Mouse (Mus musculus) intestine, embryonic 15.5 days (tissue): ENCODE results near the gene Mep1a. TPM values are rescaled to one million over a fixed set of nuclear protein-coding genes. Genes with fewer than 3 reads are reported as not detected.
"Not testable (repeated sequence)": the region's sequence is repeated elsewhere in the genome, so short reads cannot be mapped to it uniquely, and the experiment has no call there.

ENCODE experiments used
- ATAC-seq: fragments of 200-750 bp; cut with Nextera tagmentation; 2 replicates; pipeline ENCODE4 v1.8.0; 2017; ENCODE audit warnings: moderate TSS enrichment, moderate library complexity
- H3K27ac ChIP-seq: fragments of 300-500 bp; sonication (generic); 2 replicates; pipeline ENCODE4 v1.5.1; 2015; ENCODE audit warnings: mild to moderate bottlenecking, inconsistent platforms
- H3K27me3 ChIP-seq: fragments of 300-500 bp; sonication (generic); replicated peaks from 2 replicates; pipeline ENCODE4 v1.6.1; 2015; ENCODE audit warnings: inconsistent platforms
- H3K36me3 ChIP-seq: fragments of 300-500 bp; sonication (generic); 2 replicates; pipeline ENCODE4 v1.6.1; 2015; ENCODE audit warnings: inconsistent platforms
- H3K4me1 ChIP-seq: fragments of 300-500 bp; sonication (generic); replicated peaks from 2 replicates; pipeline ENCODE4 v1.6.1; 2015; ENCODE audit warnings: inconsistent platforms
- H3K4me2 ChIP-seq: fragments of 300-500 bp; sonication (generic); replicated peaks from 2 replicates; pipeline ENCODE4 v1.6.1; 2015; ENCODE audit warnings: mild to moderate bottlenecking, inconsistent platforms
- H3K4me3 ChIP-seq: fragments of 300-500 bp; sonication (generic); replicated peaks from 2 replicates; pipeline ENCODE4 v1.5.1; 2015; ENCODE audit warnings: inconsistent platforms
- H3K9ac ChIP-seq: fragments of 300-500 bp; sonication (generic); 2 replicates; pipeline ENCODE4 v1.6.1; 2015; ENCODE audit warnings: inconsistent platforms
- H3K9me3 ChIP-seq: fragments of 300-500 bp; sonication (generic); 2 replicates; pipeline ENCODE4 v1.6.1; 2016; ENCODE audit warnings: inconsistent platforms
- WGBS: fragments of 180-500 bp; shearing (Covaris S2); methylation state at CpG from one replicate; pipeline ENCODE4 v1.1.7; 2015; 5-methylcytosine and 5-hydroxymethylcytosine counted together
- polyA plus RNA-seq: library from polyadenylated mRNA; unstranded; fragments of >200 nt; fragmentation: Nextera tagmentation; extraction: Ambion mirVana; gene quantifications from 2 replicates; pipeline ENCODE4 v1.2.1, GENCODE M21; 2015

Gene Mep1a
- polyA plus RNA-seq = 33.1 and 34.9 TPM in 2 replicates

- Histone ChIP-seq H3K4me1 (no peaks in the 10 kb centered on the region), H3K4me2 (peak within 1 kb of the TSS; percentile 35), H3K4me3 (peak within 1 kb of the TSS; percentile 23), H3K27ac (peak within 1 kb of the TSS; percentile 52), H3K9ac (no peak within 1 kb of the TSS), H3K9me3 (no peaks in the 10 kb centered on the region), H3K27me3 (no peaks in the 10 kb centered on the region), H3K36me3 (no peaks in the 10 kb centered on the region)
- ATAC-seq = peak; percentile 65
- 66% methylated on average over 9 of the region's 9 CpGs for WGBS
Measured at GRCm38 (mm10) chr17:43502592-43502991, at the start of gene Mep1a. Gene Mep1a, minus strand, starts transcription at chr17:43502812.

DNA sequence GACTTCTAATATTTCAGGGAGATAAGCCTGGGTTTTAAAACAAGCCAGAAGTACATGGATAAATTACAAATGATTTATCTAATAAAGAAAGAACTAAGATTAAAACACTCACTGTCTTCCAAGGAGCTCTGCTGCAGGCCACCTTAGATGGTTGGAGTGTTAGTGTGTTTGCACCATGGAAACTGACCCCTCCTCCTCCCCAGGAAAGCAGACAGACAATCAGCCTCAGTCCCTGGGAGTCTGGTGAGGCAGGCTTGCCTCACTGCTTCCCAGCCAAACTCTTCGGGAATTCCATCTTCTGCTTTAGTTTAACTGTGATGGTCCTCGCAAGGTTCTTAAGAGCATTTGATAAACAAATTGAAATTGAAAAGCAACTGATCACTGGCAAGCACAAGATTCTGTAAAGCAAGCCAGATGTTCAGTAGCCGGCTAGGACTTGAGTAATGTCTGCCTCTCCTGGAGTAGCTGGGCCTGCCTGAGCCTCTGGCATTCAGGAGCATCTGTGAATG lies 48.6 kb upstream of the Mep1a start:
- Histone ChIP-seq H3K36me3 (no peaks in the 10 kb centered on the region), H3K4me2 (no peak overlapping the region), H3K4me3 (no peak overlapping the region), H3K27me3 (no peaks in the 10 kb centered on the region), H3K27ac (no peak overlapping the region), H3K9me3 (no peaks in the 10 kb centered on the region), H3K4me1 (peaks cover 3% of the 10 kb centered on the region; the same call in 1 of the 2 replicates), H3K9ac (no peak overlapping the region)
- no peak for ATAC-seq
- WGBS = 33% methylated on average over 3 of the region's 3 CpGs

DNA sequence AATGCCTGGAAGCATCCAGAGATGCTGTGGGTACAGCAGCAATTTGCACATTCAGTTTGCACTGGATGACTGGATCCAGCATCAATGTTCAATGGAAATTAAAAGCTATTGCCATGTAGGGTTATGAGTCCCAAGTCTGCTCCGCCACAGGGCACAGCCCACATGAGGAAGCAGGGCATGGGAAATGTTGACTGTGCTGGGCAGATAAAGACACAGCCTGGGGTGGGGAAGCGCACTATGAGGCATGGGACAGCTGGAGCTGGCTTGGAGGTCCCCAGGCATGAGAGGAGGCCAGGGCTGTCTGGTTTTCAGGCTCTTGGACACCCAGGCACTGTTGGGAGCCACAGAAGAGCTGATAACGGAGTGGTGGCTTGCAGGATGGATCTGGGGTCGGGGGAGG lies 41.4 kb upstream of the Mep1a start:
- no peaks in the 10 kb centered on the region for H3K9me3 ChIP-seq
- no peak overlapping the region for H3K4me3 ChIP-seq
- no peaks in the 10 kb centered on the region for H3K36me3 ChIP-seq
- H3K27ac ChIP-seq = no peak overlapping the region
- no peak overlapping the region for H3K4me2 ChIP-seq
- no peaks in the 10 kb centered on the region for H3K4me1 ChIP-seq
- H3K9ac ChIP-seq = no peak overlapping the region
- WGBS = 79% methylated on average over 4 of the region's 4 CpGs
- no peaks in the 10 kb centered on the region for H3K27me3 ChIP-seq
- no peak for ATAC-seq

- Histone ChIP-seq H3K4me2 (no peak within 1 kb of the TSS), H3K27ac (no peak within 1 kb of the TSS), H3K27me3 (no peaks in the 10 kb centered on the region), H3K9me3 (no peaks in the 10 kb centered on the region), H3K4me3 (no peak within 1 kb of the TSS), H3K36me3 (no peaks in the 10 kb centered on the region), H3K9ac (no peak within 1 kb of the TSS), H3K4me1 (no peaks in the 10 kb centered on the region)
- ATAC-seq = no peak
- 39% methylated on average over 1 of the region's 1 CpGs for WGBS
Measured at GRCm38 (mm10) chr17:43543539-43543938, 40.9 kb upstream of the Mep1a start, which contains the start of gene Ankrd66. Gene Ankrd66, minus strand, starts transcription at chr17:43543639.

DNA sequence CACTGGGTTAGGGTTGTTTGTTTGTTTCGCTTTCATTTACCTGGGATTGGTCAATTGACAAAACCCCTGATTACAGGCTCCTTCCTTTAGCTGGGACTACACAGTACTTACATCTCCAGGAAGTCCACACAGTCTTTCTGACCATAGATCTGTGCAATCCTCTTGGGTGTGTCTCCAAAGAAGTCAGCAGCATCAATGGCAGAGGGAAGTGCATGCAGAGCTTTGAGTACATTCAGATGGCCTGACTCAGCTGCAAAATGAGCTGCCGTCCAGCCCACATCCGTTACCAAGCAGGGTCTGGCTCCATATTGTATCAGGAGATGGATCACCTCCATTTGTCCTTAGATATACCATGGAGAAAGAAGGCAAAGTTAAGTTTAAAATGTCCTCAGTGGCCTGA lies 36.2 kb upstream of the Mep1a start:
- Histone ChIP-seq H3K36me3 (no peaks in the 10 kb centered on the region), H3K4me3 (no peak overlapping the region), H3K27me3 (no peaks in the 10 kb centered on the region), H3K4me1 (peaks cover 5% of the 10 kb centered on the region; the same call in 1 of the 2 replicates), H3K27ac (no peak overlapping the region), H3K9me3 (no peaks in the 10 kb centered on the region), H3K4me2 (no peak overlapping the region), H3K9ac (no peak overlapping the region)
- ATAC-seq = no peak
- 75% methylated on average over 3 of the region's 3 CpGs for WGBS

GRCm38 (mm10) chr17:43536841-43537240 lies 34.2 kb upstream of the Mep1a start:
- not testable (repeated sequence) for ATAC-seq, H3K27me3 ChIP-seq, H3K4me3 ChIP-seq, H3K9me3 ChIP-seq, H3K4me2 ChIP-seq, H3K27ac ChIP-seq, H3K9ac ChIP-seq, H3K4me1 ChIP-seq, H3K36me3 ChIP-seq
- WGBS = 90% methylated on average over 6 of the region's 6 CpGs

- H3K27ac ChIP-seq = peak overlapping the region; percentile 55
- H3K4me2 ChIP-seq = peak overlapping the region; percentile 60
- peaks cover 5% of the 10 kb centered on the region; the same call in 1 of the 2 replicates for H3K4me1 ChIP-seq
- no peaks in the 10 kb centered on the region for H3K36me3 ChIP-seq
- peak overlapping the region; percentile 36; the same call in 1 of the 2 replicates for H3K9ac ChIP-seq
- peak; percentile 94 for ATAC-seq
- H3K27me3 ChIP-seq = no peaks in the 10 kb centered on the region
- peak overlapping the region; percentile 27 for H3K4me3 ChIP-seq
- WGBS = 23% methylated on average over 23 of the region's 23 CpGs
- H3K9me3 ChIP-seq = no peaks in the 10 kb centered on the region
Measured at GRCm38 (mm10) chr17:43534362-43535222, 32.0 kb upstream of the Mep1a start.

GRCm38 (mm10) chr17:43531192-43531591 lies 28.6 kb upstream of the Mep1a start:
- no peaks in the 10 kb centered on the region for H3K9me3 ChIP-seq
- no peaks in the 10 kb centered on the region for H3K27me3 ChIP-seq
- H3K36me3 ChIP-seq = no peaks in the 10 kb centered on the region
- 90% methylated on average over 4 of the region's 4 CpGs for WGBS
- no peak overlapping the region for H3K4me3 ChIP-seq
- H3K27ac ChIP-seq = no peak overlapping the region
- peaks cover 5% of the 10 kb centered on the region; the same call in 1 of the 2 replicates for H3K4me1 ChIP-seq
- H3K9ac ChIP-seq = no peak overlapping the region
- H3K4me2 ChIP-seq = no peak overlapping the region
- ATAC-seq = no peak

DNA sequence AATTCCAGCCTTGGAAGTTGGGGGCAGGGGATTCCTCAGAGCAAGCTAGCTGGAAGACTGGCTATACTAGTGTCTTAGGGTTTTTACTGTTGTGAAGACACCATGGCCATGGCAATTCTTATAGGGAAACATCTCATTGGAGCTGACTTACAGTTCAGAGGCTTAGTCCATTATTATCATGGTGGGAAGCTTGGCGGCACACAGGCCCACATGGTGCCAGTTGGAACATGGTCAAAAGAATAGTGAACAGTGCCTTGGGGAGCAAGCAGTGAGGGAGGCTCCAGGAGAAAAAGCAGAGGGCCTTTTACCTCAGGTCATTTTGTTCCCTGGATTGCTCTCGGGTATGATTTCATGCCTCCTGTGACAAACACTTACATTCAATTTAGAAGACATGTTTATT lies 27.9 kb upstream of the Mep1a start:
- no peaks in the 10 kb centered on the region for H3K9me3 ChIP-seq
- no peak overlapping the region for H3K9ac ChIP-seq
- ATAC-seq = no peak
- no peak overlapping the region for H3K4me3 ChIP-seq
- peaks cover 5% of the 10 kb centered on the region; the same call in 1 of the 2 replicates for H3K4me1 ChIP-seq
- H3K27ac ChIP-seq = no peak overlapping the region
- no peak overlapping the region for H3K4me2 ChIP-seq
- no peaks in the 10 kb centered on the region for H3K36me3 ChIP-seq
- 84% methylated on average over 2 of the region's 2 CpGs for WGBS
- no peaks in the 10 kb centered on the region for H3K27me3 ChIP-seq

GRCm38 (mm10) chr17:43520166-43520565 lies 17.6 kb upstream of the Mep1a start:
- 75% methylated on average over 3 of the region's 3 CpGs for WGBS
- no peaks in the 10 kb centered on the region for H3K27me3 ChIP-seq
- H3K36me3 ChIP-seq = no peaks in the 10 kb centered on the region
- no peak for ATAC-seq
- H3K27ac ChIP-seq = no peak overlapping the region
- no peaks in the 10 kb centered on the region for H3K9me3 ChIP-seq
- H3K4me3 ChIP-seq = no peak overlapping the region
- 0 out of 2 replicates have a peak, but pooled peaks cover 2% of the 10 kb centered on the region for H3K4me1 ChIP-seq
- no peak overlapping the region for H3K9ac ChIP-seq
- H3K4me2 ChIP-seq = no peak overlapping the region

DNA sequence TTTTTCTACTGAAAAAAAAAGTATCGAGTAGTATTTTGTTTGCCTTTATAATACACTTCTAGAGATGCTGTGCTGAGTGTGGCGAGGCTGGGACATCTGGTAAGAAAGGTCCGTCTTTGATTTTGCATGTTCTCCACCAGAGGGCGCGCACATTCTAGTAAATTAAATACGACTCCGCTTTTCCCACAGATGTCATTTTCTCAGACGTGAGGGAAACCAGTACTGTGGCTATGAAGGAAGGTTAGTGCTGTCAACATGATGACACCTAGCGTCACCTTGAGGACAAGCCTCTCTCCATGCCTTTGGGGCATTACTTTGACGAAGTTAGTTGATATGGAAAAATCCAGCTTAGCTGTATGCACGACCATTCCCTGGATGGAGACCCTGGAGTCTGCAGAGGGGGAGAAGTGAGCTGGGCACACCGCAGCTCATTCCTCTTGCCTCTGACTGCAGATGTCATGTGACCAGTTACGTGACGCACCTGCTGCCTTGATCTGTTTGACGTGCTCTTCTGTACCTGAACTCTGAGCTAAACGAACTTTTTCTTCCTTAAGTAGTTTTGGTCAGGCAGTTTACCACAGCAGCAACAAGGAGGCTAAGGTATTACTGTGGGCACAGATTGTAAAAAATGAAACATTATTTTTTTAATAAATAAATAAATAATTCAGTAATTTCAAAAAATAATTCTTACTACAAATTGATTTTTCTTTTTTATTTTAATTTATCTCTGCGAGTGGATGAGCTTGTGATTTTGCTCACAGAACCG lies 16.2 kb upstream of the Mep1a start:
- 25% methylated on average over 18 of the region's 18 CpGs for WGBS
- H3K36me3 ChIP-seq = no peaks in the 10 kb centered on the region
- H3K9me3 ChIP-seq = no peaks in the 10 kb centered on the region
- H3K27me3 ChIP-seq = no peaks in the 10 kb centered on the region
- H3K4me1 ChIP-seq = 0 out of 2 replicates have a peak, but pooled peaks cover 2% of the 10 kb centered on the region
- peak; percentile 89 for ATAC-seq
- H3K9ac ChIP-seq = no peak overlapping the region
- H3K27ac ChIP-seq = no peak overlapping the region
- H3K4me2 ChIP-seq = no peak overlapping the region
- H3K4me3 ChIP-seq = no peak overlapping the region

DNA sequence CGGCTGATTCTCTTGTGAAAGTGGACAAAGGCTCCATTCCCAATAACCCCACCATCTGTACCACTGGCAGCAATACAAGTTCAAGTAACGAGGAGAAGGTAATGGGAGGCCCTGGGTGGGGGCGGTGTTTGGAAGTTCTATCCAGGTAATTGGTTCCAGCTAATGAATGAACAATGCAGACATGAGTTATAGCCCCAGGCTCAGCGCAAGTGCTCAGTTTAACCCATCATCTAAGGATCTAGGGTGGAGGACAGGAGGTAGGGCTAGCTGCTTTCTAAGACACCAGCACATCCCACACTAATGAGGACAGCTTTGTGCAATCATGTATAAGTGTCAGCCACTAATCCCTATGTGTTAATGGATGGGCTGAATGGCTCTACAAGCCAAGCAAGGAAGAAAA lies 8.2 kb upstream of the Mep1a start:
- H3K36me3 ChIP-seq = no peaks in the 10 kb centered on the region
- H3K9ac ChIP-seq = no peak overlapping the region
- WGBS = 77% methylated on average over 4 of the region's 4 CpGs
- no peaks in the 10 kb centered on the region for H3K27me3 ChIP-seq
- no peak overlapping the region for H3K4me3 ChIP-seq
- no peak overlapping the region for H3K4me2 ChIP-seq
- H3K4me1 ChIP-seq = no peaks in the 10 kb centered on the region
- H3K9me3 ChIP-seq = no peaks in the 10 kb centered on the region
- no peak for ATAC-seq
- H3K27ac ChIP-seq = no peak overlapping the region
